ENCODE assay signal across 11 mouse cellular contexts in genomic region chr16:30517666-30518283, GRCm38 (mm10). TPM values are rescaled to one million over a fixed set of nuclear protein-coding genes. Genes with fewer than 3 reads are reported as not detected.
A peak's percentile ranks its signal among the peaks of the same experiment; 100 is the strongest.
DNase-seq lines count a peak whose midpoint lies in the region; ATAC-seq and TF ChIP-seq lines count a peak whose summit lies in the region.
"Had no signal": no experiment of that assay in that cellular context is flagged by ENCODE, and none has a peak within 500 bp of the region (broad histone marks: within the 10 kb centered on the region; RNA-seq: fewer than 3 reads in every experiment).

No protein-coding gene starts in this region.

- no peaks in the 10 kb centered on the region for H3K27me3 ChIP-seq in intestine, embryonic 16.5 days (replicated peaks; ENCODE audit: control insufficient read depth, insufficient read depth, low read length)
- H3K27me3 ChIP-seq in thymus, adult 2 months (ENCODE audit: control insufficient read depth, insufficient read depth, low read length): no peaks in the 10 kb centered on the region

- peak; percentile 62 for ATAC-seq in intestine, embryonic 16.5 days
- ATAC-seq: hindbrain, embryonic 16.5 days had no signal

- H3K9ac ChIP-seq in intestine, embryonic 16.5 days (ENCODE audit: low read depth, low read length): no peak overlapping the region

- peak; percentile 40 for DNase-seq in kidney, postnatal 10 days
- no peak for DNase-seq in kidney, postnatal 36 days
- DNase-seq in 3T3-L1 (ENCODE audit: low read depth, low spot score): peak; percentile 91
- DNase-seq in MN1 (ENCODE audit: low spot score): peak; percentile 58
- DNase-seq in frontal cortex, adult 2 months (ENCODE audit: extremely low spot score in 1 of 2, low spot score in 1 of 2): no peak
- DNase-seq in thymus, adult 2 months: no peak
- DNase-seq: gastrocnemius, postnatal 10 days; lung, adult 2 months had no signal

- TF ChIP-seq POLR2A in thymus, adult 2 months (IDR thresholded peaks at IDR 0.05; ENCODE audit: control insufficient read depth, extremely low read depth, insufficient read depth, low read length, poor library complexity): no peak

- H3K4me2 ChIP-seq in intestine, embryonic 16.5 days (ENCODE audit: low read depth, low read length): 0 out of 2 replicates have a peak overlapping the region, but pooled peaks have one; percentile 2

- no peaks in the 10 kb centered on the region for H3K36me3 ChIP-seq in intestine, embryonic 16.5 days (ENCODE audit: control insufficient read depth, insufficient read depth, low read length)
- H3K36me3 ChIP-seq in thymus, adult 2 months (ENCODE audit: control insufficient read depth, insufficient read depth, low read length): no peaks in the 10 kb centered on the region

- TF ChIP-seq CTCF in thymus, adult 2 months (IDR thresholded peaks at IDR 0.05; ENCODE audit: borderline replicate concordance, control insufficient read depth, extremely low read depth, insufficient read depth, low read length, poor library complexity): no peak

- H3K9me3 ChIP-seq in intestine, embryonic 16.5 days (ENCODE audit: control insufficient read depth, low read length): no peaks in the 10 kb centered on the region
- H3K9me3 ChIP-seq: G1E had no signal

- WGBS in intestine, embryonic 16.5 days: 38% methylated on average over 11 of the region's 11 CpGs
- WGBS in thymus, adult 2 months: 85% methylated on average over 11 of the region's 11 CpGs

- H3K4me3 ChIP-seq in intestine, embryonic 16.5 days (ENCODE audit: low read length): no peak overlapping the region
- H3K4me3 ChIP-seq in thymus, adult 2 months (ENCODE audit: control insufficient read depth, insufficient read depth, low read length): no peak overlapping the region

- H3K27ac ChIP-seq in intestine, embryonic 16.5 days (ENCODE audit: low read length): no peak overlapping the region
- no peak overlapping the region for H3K27ac ChIP-seq in thymus, adult 2 months (ENCODE audit: control insufficient read depth, insufficient read depth, low read length)

- no peaks in the 10 kb centered on the region; the same call in 1 of the 2 replicates for H3K4me1 ChIP-seq in intestine, embryonic 16.5 days (ENCODE audit: control insufficient read depth, insufficient read depth, low read length)
- no peaks in the 10 kb centered on the region for H3K4me1 ChIP-seq in thymus, adult 2 months (replicated peaks; ENCODE audit: control insufficient read depth, insufficient read depth, low read length)

RNA-seq across cellular contexts. Expression of gene Tmem44, which starts 32.9 kb away (rescaled TPM):
- 7.2 and 8.4 TPM in 2 replicates for polyA plus RNA-seq in intestine, embryonic 16.5 days (2015; fragmentation: Nextera tagmentation; extraction: Ambion mirVana)
- 63.2 and 67.7 TPM in 2 replicates for polyA plus RNA-seq in frontal cortex, adult 2 months (2012; rRNA removed)
- polyA plus RNA-seq in thymus, adult 2 months (2012; rRNA removed): 1.4 and 3.1 TPM in 2 replicates

Comparison
In these comparisons a context has a peak if more than half of its experiments do, and no peak if none do; other contexts are left out.
1. DNase-seq: peak in kidney, postnatal 10 days (single experiment), 3T3-L1 (single experiment) and MN1 (single experiment); none in kidney, postnatal 36 days (0 of 2), frontal cortex, adult 2 months (0 of 2) and thymus, adult 2 months (single experiment).